ENCODE assay signal across 9 mouse cellular contexts in genomic region chr15:25026786-25027461, GRCm38 (mm10).
DNase-seq lines count a peak whose midpoint lies in the region; ATAC-seq and TF ChIP-seq lines count a peak whose summit lies in the region.
"Had no signal": no experiment of that assay in that cellular context is flagged by ENCODE, and none has a peak within 500 bp of the region (broad histone marks: within the 10 kb centered on the region; RNA-seq: fewer than 3 reads in every experiment).

No protein-coding gene starts in this region.

- peak; percentile 84 for ATAC-seq in hindbrain, embryonic 15.5 days (ENCODE audit: low FRiP score, low read depth)
- no peak for ATAC-seq in stomach, postnatal 0 days (ENCODE audit: low FRiP score, low TSS enrichment)
- ATAC-seq in CD4-positive, CD25-positive, alpha-beta regulatory T cell, adult 4 months = no peak

- TF ChIP-seq EP300 in stomach, postnatal 0 days (optimal IDR thresholded peaks at IDR 0.05) = no peak

- H3K9ac ChIP-seq in hindbrain, embryonic 15.5 days = peak overlapping the region; percentile 33; the same call in 1 of the 2 replicates
- H3K9ac ChIP-seq in stomach, postnatal 0 days (ENCODE audit: low read length) = no peak overlapping the region

- no peaks in the 10 kb centered on the region for H3K27me3 ChIP-seq in heart, embryonic 10.5 days (ENCODE audit: insufficient read depth, poor library complexity, severe bottlenecking)
- H3K27me3 ChIP-seq in hindbrain, embryonic 15.5 days = no peaks in the 10 kb centered on the region
- no peaks in the 10 kb centered on the region for H3K27me3 ChIP-seq in stomach, postnatal 0 days (ENCODE audit: control insufficient read depth, insufficient read depth, low read length)

- no peak for TF ChIP-seq CTCF in brain, embryonic 14.5 days (IDR thresholded peaks at IDR 0.05; ENCODE audit: borderline replicate concordance, extremely low read depth, insufficient read depth, insufficient read length)
- no peak for TF ChIP-seq CTCF in stomach, postnatal 0 days (IDR thresholded peaks at IDR 0.05; ENCODE audit: low read depth)

- H3K36me3 ChIP-seq in heart, embryonic 10.5 days = no peaks in the 10 kb centered on the region
- H3K36me3 ChIP-seq in hindbrain, embryonic 15.5 days = no peaks in the 10 kb centered on the region
- H3K36me3 ChIP-seq in stomach, postnatal 0 days (ENCODE audit: control insufficient read depth, insufficient read depth, low read length) = no peaks in the 10 kb centered on the region

- no peaks in the 10 kb centered on the region for H3K9me3 ChIP-seq in heart, embryonic 10.5 days
- no peaks in the 10 kb centered on the region for H3K9me3 ChIP-seq in hindbrain, embryonic 15.5 days
- no peaks in the 10 kb centered on the region for H3K9me3 ChIP-seq in stomach, postnatal 0 days (ENCODE audit: control insufficient read depth, low read length)

- H3K4me1 ChIP-seq in heart, embryonic 10.5 days = no peaks in the 10 kb centered on the region
- H3K4me1 ChIP-seq in hindbrain, embryonic 15.5 days (replicated peaks) = peaks cover 18% of the 10 kb centered on the region
- no peaks in the 10 kb centered on the region for H3K4me1 ChIP-seq in stomach, postnatal 0 days (replicated peaks; ENCODE audit: control insufficient read depth, insufficient read depth)

- H3K27ac ChIP-seq in heart, embryonic 10.5 days = no peak overlapping the region
- H3K27ac ChIP-seq in hindbrain, embryonic 15.5 days (replicated peaks) = peak overlapping the region; percentile 83
- H3K27ac ChIP-seq in stomach, postnatal 0 days (replicated peaks) = no peak overlapping the region

- H3K4me2 ChIP-seq in hindbrain, embryonic 15.5 days = peak overlapping the region; percentile 57
- H3K4me2 ChIP-seq in stomach, postnatal 0 days (replicated peaks; ENCODE audit: low read depth) = peak overlapping the region; percentile 25

- peak overlapping the region; percentile 43 for H3K4me3 ChIP-seq in heart, embryonic 10.5 days
- peak overlapping the region; percentile 36 for H3K4me3 ChIP-seq in hindbrain, embryonic 15.5 days
- peak overlapping the region; percentile 4; the same call in 1 of the 2 replicates for H3K4me3 ChIP-seq in stomach, postnatal 0 days (ENCODE audit: low read depth, low read length)
- H3K4me3 ChIP-seq: erythroblast, embryonic 14.5 days had no signal

- no peak for DNase-seq in heart, embryonic 10.5 days (ENCODE audit: low spot score)
- no peak for DNase-seq in heart, adult 11 months
- peak; percentile 86 for DNase-seq in brain, embryonic 14.5 days (ENCODE audit: low read depth)
- peak; percentile 54 for DNase-seq in mesoderm, embryonic 11.5 days (ENCODE audit: low read depth, low spot score)
- no peak for DNase-seq in stomach, postnatal 0 days (ENCODE audit: low spot score)
- DNase-seq in thymus, postnatal 25 days = no peak

- WGBS in heart, embryonic 10.5 days = 11% methylated on average over 15 of the region's 15 CpGs
- WGBS in hindbrain, embryonic 15.5 days = 1% methylated on average over 15 of the region's 15 CpGs
- WGBS in stomach, postnatal 0 days = 7% methylated on average over 15 of the region's 15 CpGs

- no peak for TF ChIP-seq POLR2A in brain, embryonic 14.5 days (IDR thresholded peaks at IDR 0.05; ENCODE audit: borderline replicate concordance, extremely low read depth, insufficient read depth, insufficient read length, poor library complexity, severe bottlenecking)

Comparison
In these comparisons a context has a peak if more than half of its experiments do, and no peak if none do; other contexts are left out.
1. DNase-seq: peak in brain, embryonic 14.5 days (single experiment) and mesoderm, embryonic 11.5 days (single experiment); none in heart, embryonic 10.5 days (single experiment), heart, adult 11 months (single experiment), stomach, postnatal 0 days (single experiment) and thymus, postnatal 25 days (single experiment).
2. Peak in every context shown above with its lines, with median percentiles within 50 percentile points of each other: H3K4me3 ChIP-seq.